Mouse (Mus musculus): Measurements from ENCODE around the gene Phf12. TPM values are rescaled to one million over a fixed set of nuclear protein-coding genes. Genes with fewer than 3 reads are reported as not detected.

The Phf12 gene
- polyA plus RNA-seq, 1 experiment from 2014 or later = 14.5 TPM

- DNase-seq (ENCODE audit: low spot score) (peak; percentile 87), ATAC-seq (replicated peaks; ENCODE audit: insufficient number of reproducible peaks, low FRiP score, low TSS enrichment, low read depth) (no peak)
- Histone ChIP-seq H3K9me3 (replicated peaks; ENCODE audit: control insufficient read depth, low read length) (no peaks in the 10 kb centered on the region), H3K4me1 (ENCODE audit: control insufficient read depth, insufficient read depth, low read length) (no peaks in the 10 kb centered on the region), H3K27me3 (ENCODE audit: control insufficient read depth, insufficient read depth, low read length) (no peaks in the 10 kb centered on the region), H3K4me3 (ENCODE audit: low read depth, low read length) (no peak overlapping the region), H3K4me2 (ENCODE audit: low read depth, low read length) (no peak overlapping the region), H3K27ac (replicated peaks; ENCODE audit: low read depth, low read length) (no peak overlapping the region), H3K9ac (replicated peaks; ENCODE audit: low read length) (no peak overlapping the region), H3K36me3 (replicated peaks; ENCODE audit: control insufficient read depth, insufficient read depth, low read depth, low read length) (peaks cover 43% of the 10 kb centered on the region)
- WGBS = 19% methylated on average over 4 of the region's 4 CpGs
These were observed 37.1 kb downstream of the Phf12 start for GRCm38 (mm10) chr11:78019676-78020075.

GRCm38 (mm10) chr11:78023607-78024006 lies 41.1 kb downstream of the Phf12 start:
- no peak overlapping the region for H3K4me2 ChIP-seq (ENCODE audit: low read depth, low read length)
- peaks cover 27% of the 10 kb centered on the region for H3K36me3 ChIP-seq (replicated peaks; ENCODE audit: control insufficient read depth, insufficient read depth, low read depth, low read length)
- H3K9me3 ChIP-seq (replicated peaks; ENCODE audit: control insufficient read depth, low read length) = no peaks in the 10 kb centered on the region
- DNase-seq (ENCODE audit: low spot score) = peak; percentile 52
- H3K27ac ChIP-seq (replicated peaks; ENCODE audit: low read depth, low read length) = no peak overlapping the region
- WGBS = 88% methylated on average over 8 of the region's 8 CpGs
- H3K9ac ChIP-seq (replicated peaks; ENCODE audit: low read length) = no peak overlapping the region
- H3K4me3 ChIP-seq (ENCODE audit: low read depth, low read length) = no peak overlapping the region
- no peak for ATAC-seq (replicated peaks; ENCODE audit: insufficient number of reproducible peaks, low FRiP score, low TSS enrichment, low read depth)
- no peaks in the 10 kb centered on the region for H3K4me1 ChIP-seq (ENCODE audit: control insufficient read depth, insufficient read depth, low read length)
- H3K27me3 ChIP-seq (ENCODE audit: control insufficient read depth, insufficient read depth, low read length) = no peaks in the 10 kb centered on the region

GRCm38 (mm10) chr11:78029240-78029639 lies 46.7 kb downstream of the Phf12 start:
- Histone ChIP-seq H3K4me3 (ENCODE audit: low read depth, low read length) (no peak overlapping the region), H3K36me3 (replicated peaks; ENCODE audit: control insufficient read depth, insufficient read depth, low read depth, low read length) (peaks cover 7% of the 10 kb centered on the region), H3K27me3 (ENCODE audit: control insufficient read depth, insufficient read depth, low read length) (no peaks in the 10 kb centered on the region), H3K4me2 (ENCODE audit: low read depth, low read length) (no peak overlapping the region), H3K27ac (replicated peaks; ENCODE audit: low read depth, low read length) (no peak overlapping the region), H3K4me1 (ENCODE audit: control insufficient read depth, insufficient read depth, low read length) (no peaks in the 10 kb centered on the region), H3K9me3 (replicated peaks; ENCODE audit: control insufficient read depth, low read length) (no peaks in the 10 kb centered on the region), H3K9ac (replicated peaks; ENCODE audit: low read length) (no peak overlapping the region)
- DNase-seq (ENCODE audit: low spot score) = no peak
- 88% methylated on average over 8 of the region's 8 CpGs for WGBS
- no peak for ATAC-seq (replicated peaks; ENCODE audit: insufficient number of reproducible peaks, low FRiP score, low TSS enrichment, low read depth)

GRCm38 (mm10) chr11:78030600-78030999 lies 48.0 kb downstream of the Phf12 start:
- Histone ChIP-seq H3K27me3 (ENCODE audit: control insufficient read depth, insufficient read depth, low read length) (no peaks in the 10 kb centered on the region), H3K9ac (replicated peaks; ENCODE audit: low read length) (no peak overlapping the region), H3K4me2 (ENCODE audit: low read depth, low read length) (no peak overlapping the region), H3K4me3 (ENCODE audit: low read depth, low read length) (no peak overlapping the region), H3K27ac (replicated peaks; ENCODE audit: low read depth, low read length) (no peak overlapping the region), H3K9me3 (replicated peaks; ENCODE audit: control insufficient read depth, low read length) (no peaks in the 10 kb centered on the region), H3K4me1 (ENCODE audit: control insufficient read depth, insufficient read depth, low read length) (no peaks in the 10 kb centered on the region), H3K36me3 (replicated peaks; ENCODE audit: control insufficient read depth, insufficient read depth, low read depth, low read length) (peaks cover 5% of the 10 kb centered on the region)
- ATAC-seq (replicated peaks; ENCODE audit: insufficient number of reproducible peaks, low FRiP score, low TSS enrichment, low read depth) (no peak), DNase-seq (ENCODE audit: low spot score) (no peak)
- WGBS = 53% methylated on average over 2 of the region's 2 CpGs

- H3K4me1 ChIP-seq (ENCODE audit: control insufficient read depth, insufficient read depth, low read length) = no peaks in the 10 kb centered on the region
- ATAC-seq (replicated peaks; ENCODE audit: insufficient number of reproducible peaks, low FRiP score, low TSS enrichment, low read depth) (no peak), DNase-seq (ENCODE audit: low spot score) (no peak)
- peak overlapping the region; percentile 94; the same call in 1 of the 2 replicates for H3K4me2 ChIP-seq (ENCODE audit: low read depth, low read length)
- H3K9ac ChIP-seq (replicated peaks; ENCODE audit: low read length) = no peak overlapping the region
- 35% methylated on average over 6 of the region's 6 CpGs for WGBS
- H3K4me3 ChIP-seq (ENCODE audit: low read depth, low read length) = peak overlapping the region; percentile 64
- no peaks in the 10 kb centered on the region for H3K9me3 ChIP-seq (replicated peaks; ENCODE audit: control insufficient read depth, low read length)
- no peaks in the 10 kb centered on the region for H3K27me3 ChIP-seq (ENCODE audit: control insufficient read depth, insufficient read depth, low read length)
- H3K27ac ChIP-seq (replicated peaks; ENCODE audit: low read depth, low read length) = no peak overlapping the region
- H3K36me3 ChIP-seq (replicated peaks; ENCODE audit: control insufficient read depth, insufficient read depth, low read depth, low read length) = peaks cover 2% of the 10 kb centered on the region
These were observed 48.8 kb downstream of the Phf12 start for GRCm38 (mm10) chr11:78031389-78031788.

- peak within 1 kb of the TSS; percentile 94 for H3K4me2 ChIP-seq (ENCODE audit: low read depth, low read length)
- peak within 1 kb of the TSS; percentile 81 for H3K27ac ChIP-seq (replicated peaks; ENCODE audit: low read depth, low read length)
- H3K9me3 ChIP-seq (replicated peaks; ENCODE audit: control insufficient read depth, low read length) = no peaks in the 10 kb centered on the region
- H3K4me1 ChIP-seq (ENCODE audit: control insufficient read depth, insufficient read depth, low read length) = no peaks in the 10 kb centered on the region
- peak within 1 kb of the TSS; percentile 80 for H3K9ac ChIP-seq (replicated peaks; ENCODE audit: low read length)
- peak; percentile 93 for ATAC-seq (replicated peaks; ENCODE audit: insufficient number of reproducible peaks, low FRiP score, low TSS enrichment, low read depth)
- H3K36me3 ChIP-seq (replicated peaks; ENCODE audit: control insufficient read depth, insufficient read depth, low read depth, low read length) = peaks cover 2% of the 10 kb centered on the region
- H3K27me3 ChIP-seq (ENCODE audit: control insufficient read depth, insufficient read depth, low read length) = no peaks in the 10 kb centered on the region
- peak within 1 kb of the TSS; percentile 64 for H3K4me3 ChIP-seq (ENCODE audit: low read depth, low read length)
- under 1% methylated on average over 80 of the region's 96 CpGs for WGBS
- DNase-seq (ENCODE audit: low spot score) = peak; percentile 95
These were observed 49.6 kb downstream of the Phf12 start, which contains the start of gene Dhrs13 for GRCm38 (mm10) chr11:78031947-78032808. Gene Dhrs13, plus strand, starts transcription at chr11:78032280.

GRCm38 (mm10) chr11:78032809-78033195 lies 50.2 kb downstream of the Phf12 start:
- Histone ChIP-seq H3K9me3 (replicated peaks; ENCODE audit: control insufficient read depth, low read length) (no peaks in the 10 kb centered on the region), H3K4me2 (ENCODE audit: low read depth, low read length) (peak overlapping the region; percentile 94), H3K27me3 (ENCODE audit: control insufficient read depth, insufficient read depth, low read length) (no peaks in the 10 kb centered on the region), H3K4me3 (ENCODE audit: low read depth, low read length) (peak overlapping the region; percentile 64), H3K36me3 (replicated peaks; ENCODE audit: control insufficient read depth, insufficient read depth, low read depth, low read length) (peaks cover 2% of the 10 kb centered on the region), H3K27ac (replicated peaks; ENCODE audit: low read depth, low read length) (0 out of 2 replicates have a peak overlapping the region, but pooled peaks have one; percentile 81), H3K4me1 (ENCODE audit: control insufficient read depth, insufficient read depth, low read length) (no peaks in the 10 kb centered on the region), H3K9ac (replicated peaks; ENCODE audit: low read length) (peak overlapping the region; percentile 80)
- 13% methylated on average over 5 of the region's 5 CpGs for WGBS
- ATAC-seq (replicated peaks; ENCODE audit: insufficient number of reproducible peaks, low FRiP score, low TSS enrichment, low read depth) (no peak), DNase-seq (ENCODE audit: low spot score) (no peak)

- 92% methylated on average over 23 of the region's 23 CpGs for WGBS
- ATAC-seq (replicated peaks; ENCODE audit: insufficient number of reproducible peaks, low FRiP score, low TSS enrichment, low read depth) = no peak
- no peaks in the 10 kb centered on the region; the same call in none of the 2 replicates for H3K36me3 ChIP-seq (replicated peaks; ENCODE audit: control insufficient read depth, insufficient read depth, low read depth, low read length)
- no peak overlapping the region for H3K4me3 ChIP-seq (ENCODE audit: low read depth, low read length)
- H3K4me2 ChIP-seq (ENCODE audit: low read depth, low read length) = no peak overlapping the region
- H3K9ac ChIP-seq (replicated peaks; ENCODE audit: low read length) = no peak overlapping the region
- H3K4me1 ChIP-seq (ENCODE audit: control insufficient read depth, insufficient read depth, low read length) = no peaks in the 10 kb centered on the region; the same call in 1 of the 2 replicates
- no peaks in the 10 kb centered on the region for H3K9me3 ChIP-seq (replicated peaks; ENCODE audit: control insufficient read depth, low read length)
- no peak overlapping the region for H3K27ac ChIP-seq (replicated peaks; ENCODE audit: low read depth, low read length)
- DNase-seq (ENCODE audit: low spot score) = no peak
- H3K27me3 ChIP-seq (ENCODE audit: control insufficient read depth, insufficient read depth, low read length) = no peaks in the 10 kb centered on the region
These were observed 51.5 kb downstream of the Phf12 start for GRCm38 (mm10) chr11:78033931-78034617.

Measured in embryonic facial prominence, embryonic 11.5 days (tissue).